Mouse (Mus musculus): ENCODE measurements around the gene Gpr153. TPM values are rescaled to one million over a fixed set of nuclear protein-coding genes. Genes with fewer than 3 reads are reported as not detected.

The Gpr153 gene
- total and polyA plus RNA-seq, 3 experiments: 0.08 TPM; not detected in 2

GRCm38 (mm10) chr4:152269967-152270366 lies 4.1 kb upstream of the Gpr153 start:
- Histone ChIP-seq H3K27ac (ENCODE audit: control insufficient read depth, low read depth, low read length) (no peak overlapping the region), H3K9me3 (replicated peaks; ENCODE audit: insufficient read depth, low read length) (no peaks in the 10 kb centered on the region), H3K79me2 (ENCODE audit: control insufficient read depth, insufficient read depth, low read length, poor library complexity) (no peaks in the 10 kb centered on the region), H3K36me3 (ENCODE audit: control insufficient read depth in 1 of 2, insufficient read depth in 2 of 2, low read length in 2 of 2) (no peaks in the 10 kb centered on the region), H3K4me1 (ENCODE audit: control insufficient read depth in 1 of 2, insufficient read depth in 2 of 2, low read length in 2 of 2) (no peaks in the 10 kb centered on the region), H3K9ac (ENCODE audit: control insufficient read depth, low read depth, low read length, poor library complexity, severe bottlenecking) (no peak overlapping the region), H3K27me3 (ENCODE audit: control insufficient read depth in 1 of 2, insufficient read depth in 2 of 2, low read length in 2 of 2) (no peaks in the 10 kb centered on the region), H3K4me3 (ENCODE audit: control insufficient read depth in 1 of 2, insufficient read depth in 1 of 2, low read depth in 2 of 2, low read length in 2 of 2) (no peak overlapping the region)
- no peak for TF ChIP-seq GATA1 (IDR thresholded peaks at IDR 0.05; ENCODE audit: low read depth, low read length)
- no peak for TF ChIP-seq MEF2A (IDR thresholded peaks at IDR 0.05; ENCODE audit: extremely low read depth, insufficient replicate concordance, low read depth, low read length, poor library complexity, severe bottlenecking)
- no peak for TF ChIP-seq TCF12 (IDR thresholded peaks at IDR 0.05; ENCODE audit: low read depth, low read length)
- TF ChIP-seq ELF1 (IDR thresholded peaks at IDR 0.05; ENCODE audit: low read depth, low read length): no peak
- no peak for TF ChIP-seq JUND (IDR thresholded peaks at IDR 0.05; ENCODE audit: low read depth, low read length)
- TF ChIP-seq E2F4 (IDR thresholded peaks at IDR 0.05; ENCODE audit: borderline replicate concordance, low read depth, low read length): no peak
- no peak for TF ChIP-seq MAZ (IDR thresholded peaks at IDR 0.05; ENCODE audit: low read depth, low read length)
- no peak for TF ChIP-seq GABPA (IDR thresholded peaks at IDR 0.05; ENCODE audit: low read depth, low read length)
- no peak for TF ChIP-seq ZKSCAN1 (IDR thresholded peaks at IDR 0.05; ENCODE audit: low read depth, low read length)
- no peak for TF ChIP-seq CHD2 (IDR thresholded peaks at IDR 0.05; ENCODE audit: low read length)
- TF ChIP-seq POLR2AphosphoS2 (IDR thresholded peaks at IDR 0.05; ENCODE audit: low read length): no peak
- TF ChIP-seq MYB (IDR thresholded peaks at IDR 0.05; ENCODE audit: low read depth, low read length): no peak
- no peak for TF ChIP-seq TBP (IDR thresholded peaks at IDR 0.05; ENCODE audit: low read depth, low read length)
- TF ChIP-seq ETS1 (IDR thresholded peaks at IDR 0.05; ENCODE audit: low read depth, low read length): no peak
- no peak for TF ChIP-seq UBTF (IDR thresholded peaks at IDR 0.05; ENCODE audit: borderline replicate concordance, insufficient read depth, low read depth, low read length)
- no peak for TF ChIP-seq ZNF384 (IDR thresholded peaks at IDR 0.05; ENCODE audit: low read depth, low read length)
- TF ChIP-seq MXI1 (IDR thresholded peaks at IDR 0.05; ENCODE audit: low read depth, low read length): no peak
- no peak for DNase-seq (ENCODE audit: low read depth, low spot score)

GRCm38 (mm10) chr4:152270599-152270998 lies 3.4 kb upstream of the Gpr153 start:
- no peaks in the 10 kb centered on the region for H3K4me1 ChIP-seq (ENCODE audit: control insufficient read depth in 1 of 2, insufficient read depth in 2 of 2, low read length in 2 of 2)
- H3K36me3 ChIP-seq (ENCODE audit: control insufficient read depth in 1 of 2, insufficient read depth in 2 of 2, low read length in 2 of 2): no peaks in the 10 kb centered on the region
- no peak for TF ChIP-seq POLR2AphosphoS2 (IDR thresholded peaks at IDR 0.05; ENCODE audit: low read length)
- TF ChIP-seq SMC3 (IDR thresholded peaks at IDR 0.05; ENCODE audit: low read depth, low read length): no peak
- no peak for TF ChIP-seq MAZ (IDR thresholded peaks at IDR 0.05; ENCODE audit: low read depth, low read length)
- TF ChIP-seq MXI1 (IDR thresholded peaks at IDR 0.05; ENCODE audit: low read depth, low read length): no peak

More at GRCm38 (mm10) chr4:152270599-152270998, 3.4 kb upstream of the Gpr153 start:
- Histone ChIP-seq H3K4me3 (ENCODE audit: control insufficient read depth in 1 of 2, insufficient read depth in 1 of 2, low read depth in 2 of 2, low read length in 2 of 2) (no peak overlapping the region), H3K27ac (ENCODE audit: control insufficient read depth, low read depth, low read length) (no peak overlapping the region), H3K27me3 (ENCODE audit: control insufficient read depth in 1 of 2, insufficient read depth in 2 of 2, low read length in 2 of 2) (no peaks in the 10 kb centered on the region), H3K79me2 (ENCODE audit: control insufficient read depth, insufficient read depth, low read length, poor library complexity) (no peaks in the 10 kb centered on the region), H3K9me3 (replicated peaks; ENCODE audit: insufficient read depth, low read length) (no peaks in the 10 kb centered on the region), H3K9ac (ENCODE audit: control insufficient read depth, low read depth, low read length, poor library complexity, severe bottlenecking) (no peak overlapping the region)
- DNase-seq (ENCODE audit: low read depth, low spot score): no peak

All from MEL (cell line).